Mouse (Mus musculus) kidney, adult 2 months (tissue): ENCODE data around the gene Hfm1.

Experiments
- CTCF ChIP-seq: fragments of 200-500 bp; conservative IDR thresholded peaks from 2 replicates; pipeline ENCODE4 v1.5.1; 2011; ENCODE audit warnings: low read depth, mild to moderate bottlenecking, control low read depth, low read length, moderate library complexity, mixed read lengths; ENCODE audit not compliant: insufficient read depth, insufficient read length
- POLR2A ChIP-seq: fragments of 200-500 bp; IDR thresholded peaks from one replicate; pipeline ENCODE4 v1.6.1; 2011; ENCODE audit warnings: low read depth, low read length, control low read depth

DNA sequence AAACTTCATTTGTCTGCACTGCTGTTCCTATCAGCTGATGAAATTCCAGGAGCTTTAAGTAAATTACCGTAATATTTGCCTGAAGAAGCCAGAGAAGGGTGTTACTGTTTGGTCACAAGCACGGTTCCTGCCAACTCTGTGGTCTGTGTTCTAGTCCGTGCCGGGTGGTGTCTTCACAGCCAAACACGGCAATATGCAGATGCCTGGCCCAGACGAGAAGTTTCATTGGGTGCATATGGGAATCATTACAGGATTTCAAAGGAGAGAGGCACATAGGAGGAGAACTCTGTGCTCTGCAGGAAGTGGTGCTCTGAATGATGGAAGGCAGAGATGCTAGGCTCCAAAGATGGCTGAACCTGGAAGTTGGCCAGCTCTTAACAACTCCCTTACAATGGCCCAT, 94.7 kb downstream of the Hfm1 start:
- TF ChIP-seq CTCF (no peak), POLR2A (no peak)
